7 mouse cellular contexts compared by ENCODE assay signal in genomic region chr8:88635474-88636397, GRCm38 (mm10). TPM values are rescaled to one million over a fixed set of nuclear protein-coding genes. Genes with fewer than 3 reads are reported as not detected.
DNase-seq lines count a peak whose midpoint lies in the region; ATAC-seq and TF ChIP-seq lines count a peak whose summit lies in the region.

TSS of gene Snx20 (minus strand) at chr8:88636128.

- H3K4me1 ChIP-seq in heart, embryonic 15.5 days (replicated peaks): 0 out of 2 replicates have a peak, but pooled peaks cover 4% of the 10 kb centered on the region
- H3K4me1 ChIP-seq in lung, postnatal 0 days (ENCODE audit: insufficient read depth, low read depth, low read length): peaks cover 13% of the 10 kb centered on the region; the same call in 1 of the 2 replicates
- no peaks in the 10 kb centered on the region for H3K4me1 ChIP-seq in stomach, embryonic 15.5 days
- no peaks in the 10 kb centered on the region; the same call in 1 of the 2 replicates for H3K4me1 ChIP-seq in hindbrain, embryonic 16.5 days (ENCODE audit: control insufficient read depth, insufficient read depth, low read depth, low read length)
- no peaks in the 10 kb centered on the region for H3K4me1 ChIP-seq in hindbrain, embryonic 12.5 days

- TF ChIP-seq EP300 in lung, postnatal 0 days (IDR thresholded peaks at IDR 0.05): no peak

- DNase-seq in lung, postnatal 0 days (ENCODE audit: low spot score): peak; percentile 63
- no peak for DNase-seq in urinary bladder, postnatal 4 days (ENCODE audit: low spot score in 2 of 2)

- H3K9me3 ChIP-seq in heart, embryonic 15.5 days (replicated peaks): no peaks in the 10 kb centered on the region
- H3K9me3 ChIP-seq in lung, postnatal 0 days (ENCODE audit: low read length): no peaks in the 10 kb centered on the region
- H3K9me3 ChIP-seq in stomach, embryonic 15.5 days: no peaks in the 10 kb centered on the region
- no peaks in the 10 kb centered on the region for H3K9me3 ChIP-seq in hindbrain, embryonic 16.5 days (ENCODE audit: control insufficient read depth, low read length)
- H3K9me3 ChIP-seq in hindbrain, embryonic 12.5 days (replicated peaks): no peaks in the 10 kb centered on the region

- peak within 1 kb of the TSS; percentile 33 for H3K4me3 ChIP-seq in heart, embryonic 15.5 days
- peak within 1 kb of the TSS; percentile 15; the same call in 1 of the 2 replicates for H3K4me3 ChIP-seq in lung, postnatal 0 days (ENCODE audit: low read depth, low read length)
- peak within 1 kb of the TSS; percentile 27 for H3K4me3 ChIP-seq in stomach, embryonic 15.5 days (replicated peaks)
- H3K4me3 ChIP-seq in hindbrain, embryonic 16.5 days (ENCODE audit: low read length): no peak within 1 kb of the TSS
- no peak within 1 kb of the TSS for H3K4me3 ChIP-seq in hindbrain, embryonic 12.5 days

- H3K27ac ChIP-seq in heart, embryonic 15.5 days: 0 out of 2 replicates have a peak within 1 kb of the TSS, but pooled peaks have one; percentile 23
- H3K27ac ChIP-seq in lung, postnatal 0 days (ENCODE audit: low read length): peak within 1 kb of the TSS; percentile 22
- no peak within 1 kb of the TSS for H3K27ac ChIP-seq in stomach, embryonic 15.5 days
- H3K27ac ChIP-seq in hindbrain, embryonic 16.5 days (ENCODE audit: low read depth, low read length): no peak within 1 kb of the TSS
- H3K27ac ChIP-seq in hindbrain, embryonic 12.5 days: no peak within 1 kb of the TSS

- no peak within 1 kb of the TSS for H3K9ac ChIP-seq in heart, embryonic 15.5 days
- H3K9ac ChIP-seq in lung, postnatal 0 days (replicated peaks; ENCODE audit: low read depth): peak within 1 kb of the TSS; percentile 16; the same call in 1 of the 2 replicates
- H3K9ac ChIP-seq in stomach, embryonic 15.5 days: no peak within 1 kb of the TSS; the same call in 1 of the 2 replicates
- H3K9ac ChIP-seq in hindbrain, embryonic 16.5 days (ENCODE audit: low read depth, low read length): no peak within 1 kb of the TSS
- no peak within 1 kb of the TSS for H3K9ac ChIP-seq in hindbrain, embryonic 12.5 days

- H3K36me3 ChIP-seq in heart, embryonic 15.5 days: no peaks in the 10 kb centered on the region
- no peaks in the 10 kb centered on the region for H3K36me3 ChIP-seq in lung, postnatal 0 days (ENCODE audit: insufficient read depth, low read length)
- H3K36me3 ChIP-seq in stomach, embryonic 15.5 days: no peaks in the 10 kb centered on the region
- no peaks in the 10 kb centered on the region for H3K36me3 ChIP-seq in hindbrain, embryonic 16.5 days (ENCODE audit: control insufficient read depth, insufficient read depth, low read length)
- no peaks in the 10 kb centered on the region for H3K36me3 ChIP-seq in hindbrain, embryonic 12.5 days

- H3K4me2 ChIP-seq in heart, embryonic 15.5 days: peak within 1 kb of the TSS; percentile 10; the same call in 1 of the 2 replicates
- peak within 1 kb of the TSS; percentile 33 for H3K4me2 ChIP-seq in lung, postnatal 0 days (replicated peaks; ENCODE audit: low read depth, low read length)
- H3K4me2 ChIP-seq in stomach, embryonic 15.5 days: peak within 1 kb of the TSS; percentile 10; the same call in 1 of the 2 replicates
- H3K4me2 ChIP-seq in hindbrain, embryonic 16.5 days (ENCODE audit: low read length): no peak within 1 kb of the TSS
- H3K4me2 ChIP-seq in hindbrain, embryonic 12.5 days (replicated peaks): no peak within 1 kb of the TSS

- peak; percentile 95 for ATAC-seq in activated CD4-positive, CD25-positive, alpha-beta regulatory T cell, adult 4 months
- no peak for ATAC-seq in heart, embryonic 15.5 days (replicated peaks; ENCODE audit: insufficient number of reproducible peaks, insufficient read depth, low FRiP score, low read depth)
- ATAC-seq in lung, postnatal 0 days: peak; percentile 55
- ATAC-seq in stomach, embryonic 15.5 days (ENCODE audit: insufficient read depth, low FRiP score, low read depth): no peak
- ATAC-seq in hindbrain, embryonic 16.5 days: no peak
- no peak for ATAC-seq in hindbrain, embryonic 12.5 days (ENCODE audit: low FRiP score)

- TF ChIP-seq CTCF in lung, postnatal 0 days (IDR thresholded peaks at IDR 0.05): no peak

- 69% methylated on average over 14 of the region's 14 CpGs for WGBS in heart, embryonic 15.5 days
- 66% methylated on average over 14 of the region's 14 CpGs for WGBS in lung, postnatal 0 days
- WGBS in stomach, embryonic 15.5 days: 61% methylated on average over 14 of the region's 14 CpGs
- WGBS in hindbrain, embryonic 16.5 days: 89% methylated on average over 14 of the region's 14 CpGs
- WGBS in hindbrain, embryonic 12.5 days: 80% methylated on average over 14 of the region's 14 CpGs

- no peaks in the 10 kb centered on the region for H3K27me3 ChIP-seq in heart, embryonic 15.5 days
- no peaks in the 10 kb centered on the region for H3K27me3 ChIP-seq in lung, postnatal 0 days (replicated peaks; ENCODE audit: insufficient read depth, low read length)
- no peaks in the 10 kb centered on the region for H3K27me3 ChIP-seq in stomach, embryonic 15.5 days (replicated peaks)
- no peaks in the 10 kb centered on the region; the same call in 1 of the 2 replicates for H3K27me3 ChIP-seq in hindbrain, embryonic 16.5 days (replicated peaks; ENCODE audit: control insufficient read depth, insufficient read depth, low read length)
- peaks cover 6% of the 10 kb centered on the region; the same call in 1 of the 2 replicates for H3K27me3 ChIP-seq in hindbrain, embryonic 12.5 days

RNA-seq across cellular contexts. Expression of gene Snx20, which starts in this region (rescaled TPM):
- polyA plus RNA-seq in activated CD4-positive, CD25-positive, alpha-beta regulatory T cell, adult 4 months (2017; shearing (Covaris generic)): 1 to 10 TPM; 7.7 to 9.9 TPM
- 2.3 and 2.9 TPM in 2 replicates for polyA plus RNA-seq in heart, embryonic 15.5 days (2015; fragmentation: Nextera tagmentation; extraction: Ambion mirVana)
- polyA plus RNA-seq in lung, postnatal 0 days (2015; fragmentation: Nextera tagmentation; extraction: Ambion mirVana): 5.4 and 6.5 TPM in 2 replicates
- 2.8 TPM in 2 replicates for polyA plus RNA-seq in stomach, embryonic 15.5 days (2015; fragmentation: Nextera tagmentation; extraction: Ambion mirVana)
- polyA plus RNA-seq in hindbrain, embryonic 16.5 days (2015; fragmentation: Nextera tagmentation; extraction: Ambion mirVana): 1.1 TPM in 2 replicates
- 1.5 and 1.7 TPM in 2 replicates for polyA plus RNA-seq in hindbrain, embryonic 12.5 days (2016; fragmentation: Nextera tagmentation; extraction: Ambion mirVana)

Comparison
In these comparisons a context has a peak if more than half of its experiments do, and no peak if none do; other contexts are left out.
1. ATAC-seq: peak in activated CD4-positive, CD25-positive, alpha-beta regulatory T cell, adult 4 months (single experiment) and lung, postnatal 0 days (single experiment); none in heart, embryonic 15.5 days (single experiment), stomach, embryonic 15.5 days (single experiment), hindbrain, embryonic 16.5 days (single experiment) and hindbrain, embryonic 12.5 days (single experiment).
2. H3K27ac ChIP-seq: peak in heart, embryonic 15.5 days (single experiment) and lung, postnatal 0 days (single experiment); none in stomach, embryonic 15.5 days (single experiment), hindbrain, embryonic 16.5 days (single experiment) and hindbrain, embryonic 12.5 days (single experiment).
3. H3K4me2 ChIP-seq: peak in heart, embryonic 15.5 days (single experiment), lung, postnatal 0 days (single experiment) and stomach, embryonic 15.5 days (single experiment); none in hindbrain, embryonic 16.5 days (single experiment) and hindbrain, embryonic 12.5 days (single experiment).
4. H3K4me3 ChIP-seq: peak in heart, embryonic 15.5 days (single experiment), lung, postnatal 0 days (single experiment) and stomach, embryonic 15.5 days (single experiment); none in hindbrain, embryonic 16.5 days (single experiment) and hindbrain, embryonic 12.5 days (single experiment).